Mouse (Mus musculus) lung, embryonic 14.5 days (tissue): ENCODE measurements around the gene Caskin2. TPM values are rescaled to one million over a fixed set of nuclear protein-coding genes. Genes with fewer than 3 reads are reported as not detected.
"Not testable (repeated sequence)": the region's sequence is repeated elsewhere in the genome, so short reads cannot be mapped to it uniquely, and the experiment has no call there.

ENCODE experiments used
- ATAC-seq: fragments of 200-750 bp; cut with Nextera tagmentation; 2 replicates; pipeline ENCODE4 v1.8.0; 2017; ENCODE audit warnings: mild to moderate bottlenecking, moderate TSS enrichment, moderate library complexity; ENCODE audit not compliant: insufficient read depth
- DNase-seq: peaks from one replicate; pipeline ENCODE4 v3.0.0-alpha.2; 2015
- H3K27ac ChIP-seq: fragments of 300-500 bp; sonication (generic); 2 replicates; pipeline ENCODE4 v1.5.1; 2014; ENCODE audit warnings: low read depth, mild to moderate bottlenecking, moderate library complexity
- H3K27me3 ChIP-seq: fragments of 300-500 bp; sonication (generic); 2 replicates; pipeline ENCODE4 v1.6.1; 2014; ENCODE audit warnings: low read length, control low read depth; ENCODE audit not compliant: insufficient read depth
- H3K36me3 ChIP-seq: fragments of 300-500 bp; sonication (generic); 2 replicates; pipeline ENCODE4 v1.6.1; 2014; ENCODE audit warnings: control low read depth; ENCODE audit not compliant: insufficient read depth
- H3K4me1 ChIP-seq: fragments of 300-500 bp; sonication (generic); 2 replicates; pipeline ENCODE4 v1.6.1; 2014; ENCODE audit warnings: antibody characterized with exemption, control low read depth; ENCODE audit not compliant: insufficient read depth
- H3K4me2 ChIP-seq: fragments of 300-500 bp; sonication (generic); 2 replicates; pipeline ENCODE4 v1.6.1; 2014; ENCODE audit warnings: mild to moderate bottlenecking
- H3K4me3 ChIP-seq: fragments of 300-500 bp; sonication (generic); 2 replicates; pipeline ENCODE4 v1.5.1; 2014; ENCODE audit warnings: low read depth, low read length
- H3K9ac ChIP-seq: fragments of 300-500 bp; sonication (generic); 2 replicates; pipeline ENCODE4 v1.6.1; 2014
- H3K9me3 ChIP-seq: fragments of 300-500 bp; sonication (generic); 2 replicates; pipeline ENCODE4 v1.6.1; 2016; ENCODE audit warnings: low read depth, low read length, control low read depth
- CTCF ChIP-seq: IDR thresholded peaks from 2 replicates; pipeline ENCODE4 v1.5.1; 2016; ENCODE audit warnings: antibody characterized with exemption, low read depth
- WGBS: fragments of 180-500 bp; shearing (Covaris S2); extraction: QIAGEN DNeasy Blood & Tissue Kit; methylation state at CpG from one replicate; pipeline ENCODE4 v1.1.7; 2014; 5-methylcytosine and 5-hydroxymethylcytosine counted together
- polyA plus RNA-seq: library from polyadenylated mRNA; unstranded; fragments of >200 nt; fragmentation: Nextera tagmentation; extraction: Ambion mirVana; gene quantifications from 2 replicates; pipeline ENCODE4 v1.2.1, GENCODE M21; 2014

Gene Caskin2
- polyA plus RNA-seq: 21.0 and 23.0 TPM in 2 replicates

- Histone ChIP-seq H3K36me3 (peaks cover 32% of the 10 kb centered on the region), H3K9ac (peak within 1 kb of the TSS; percentile 86), H3K27ac (peak within 1 kb of the TSS; percentile 87), H3K4me1 (peaks cover 34% of the 10 kb centered on the region), H3K4me2 (peak within 1 kb of the TSS; percentile 95), H3K9me3 (no peaks in the 10 kb centered on the region), H3K27me3 (no peaks in the 10 kb centered on the region), H3K4me3 (peak within 1 kb of the TSS; percentile 86)
- peak; percentile 98 for DNase-seq
- under 1% methylated on average over 43 of the region's 44 CpGs for WGBS
- peak; percentile 99 for TF ChIP-seq CTCF
- ATAC-seq: peak; percentile 88
These were observed at the start of gene Caskin2 for GRCm38 (mm10) chr11:115813507-115814296. TSS of gene Caskin2 (minus strand) at chr11:115813639.

GRCm38 (mm10) chr11:115859143-115859945, 45.9 kb upstream of the Caskin2 start:
- H3K27me3 ChIP-seq: peaks cover 33% of the 10 kb centered on the region
- 3% methylated on average over 74 of the region's 75 CpGs for WGBS
- peak; percentile 94 for ATAC-seq

GRCm38 (mm10) chr11:115858354-115858753, 44.9 kb upstream of the Caskin2 start, which contains the start of gene Myo15b:
TSS of gene Myo15b (plus strand) at chr11:115858406.
- Histone ChIP-seq H3K9ac (peak within 1 kb of the TSS; percentile 44), H3K4me1 (no peaks in the 10 kb centered on the region), H3K9me3 (no peaks in the 10 kb centered on the region), H3K27ac (no peak within 1 kb of the TSS), H3K4me2 (peak within 1 kb of the TSS; percentile 68), H3K4me3 (peak within 1 kb of the TSS; percentile 42), H3K36me3 (0 out of 2 replicates have a peak, but pooled peaks cover 9% of the 10 kb centered on the region), H3K27me3 (peaks cover 33% of the 10 kb centered on the region)
- TF ChIP-seq CTCF: no peak
- ATAC-seq (no peak), DNase-seq (no peak)
- 11% methylated on average over 27 of the region's 27 CpGs for WGBS

More at GRCm38 (mm10) chr11:115859143-115859945, 45.9 kb upstream of the Caskin2 start:
- Histone ChIP-seq H3K4me2 (peak overlapping the region; percentile 68), H3K9me3 (no peaks in the 10 kb centered on the region), H3K4me3 (peak overlapping the region; percentile 42), H3K4me1 (no peaks in the 10 kb centered on the region), H3K27ac (no peak overlapping the region), H3K9ac (peak overlapping the region; percentile 44), H3K36me3 (0 out of 2 replicates have a peak, but pooled peaks cover 9% of the 10 kb centered on the region)
- TF ChIP-seq CTCF: peak; percentile 76
- peak; percentile 94 for DNase-seq

- H3K9ac ChIP-seq: no peak overlapping the region
- ATAC-seq (no peak), DNase-seq (no peak)
- H3K4me2 ChIP-seq: no peak overlapping the region
- H3K4me3 ChIP-seq: no peak overlapping the region
- no peak for TF ChIP-seq CTCF
- H3K4me1 ChIP-seq: no peaks in the 10 kb centered on the region
- peaks cover 33% of the 10 kb centered on the region for H3K27me3 ChIP-seq
- H3K9me3 ChIP-seq: no peaks in the 10 kb centered on the region
- 47% methylated on average over 13 of the region's 13 CpGs for WGBS
- H3K27ac ChIP-seq: no peak overlapping the region
- 0 out of 2 replicates have a peak, but pooled peaks cover 9% of the 10 kb centered on the region for H3K36me3 ChIP-seq
These were observed 44.5 kb upstream of the Caskin2 start for GRCm38 (mm10) chr11:115857936-115858335.

- WGBS: 93% methylated on average over 4 of the region's 4 CpGs
- peaks cover 15% of the 10 kb centered on the region for H3K36me3 ChIP-seq
These were observed 43.7 kb upstream of the Caskin2 start for GRCm38 (mm10) chr11:115857146-115857545.

GRCm38 (mm10) chr11:115854674-115855073, 41.2 kb upstream of the Caskin2 start:
- Histone ChIP-seq H3K9me3 (no peaks in the 10 kb centered on the region), H3K4me1 (no peaks in the 10 kb centered on the region), H3K36me3 (peaks cover 33% of the 10 kb centered on the region), H3K9ac (no peak overlapping the region), H3K27ac (no peak overlapping the region), H3K4me2 (no peak overlapping the region), H3K27me3 (peaks cover 22% of the 10 kb centered on the region), H3K4me3 (no peak overlapping the region)
- no peak for TF ChIP-seq CTCF
- DNase-seq (no peak), ATAC-seq (no peak)
- WGBS: 72% methylated on average over 6 of the region's 6 CpGs

More at GRCm38 (mm10) chr11:115857146-115857545, 43.7 kb upstream of the Caskin2 start:
- H3K4me1 ChIP-seq, H3K27ac ChIP-seq, ATAC-seq, H3K9me3 ChIP-seq, H3K9ac ChIP-seq, H3K4me3 ChIP-seq, DNase-seq, H3K4me2 ChIP-seq: not testable (repeated sequence)
- H3K27me3 ChIP-seq: peaks cover 33% of the 10 kb centered on the region
